Mouse (Mus musculus) midbrain, embryonic 10.5 days (tissue): Measurements from ENCODE around the gene Usp17la. TPM values are rescaled to one million over a fixed set of nuclear protein-coding genes. Genes with fewer than 3 reads are reported as not detected.
"Not testable (repeated sequence)": the region's sequence is repeated elsewhere in the genome, so short reads cannot be mapped to it uniquely, and the experiment has no call there.

Experiments used
- DNase-seq: peaks from one replicate; pipeline ENCODE4 v3.0.0-alpha.2; 2017; ENCODE audit warnings: low spot score
- H3K27ac ChIP-seq: fragments of 300-500 bp; sonication (generic); replicated peaks from 2 replicates; pipeline ENCODE4 v1.5.1; 2016; ENCODE audit warnings: mild to moderate bottlenecking
- H3K27me3 ChIP-seq: fragments of 300-500 bp; sonication (generic); 2 replicates; pipeline ENCODE4 v1.6.1; 2016; ENCODE audit warnings: low read depth, mild to moderate bottlenecking; ENCODE audit not compliant: poor library complexity, severe bottlenecking
- H3K36me3 ChIP-seq: fragments of 300-500 bp; sonication (generic); 2 replicates; pipeline ENCODE4 v1.6.1; 2016; ENCODE audit warnings: mild to moderate bottlenecking, moderate library complexity
- H3K4me1 ChIP-seq: fragments of 300-500 bp; sonication (generic); 2 replicates; pipeline ENCODE4 v1.6.1; 2016
- H3K4me3 ChIP-seq: fragments of 300-500 bp; sonication (generic); 2 replicates; pipeline ENCODE4 v1.5.1; 2016; ENCODE audit warnings: mild to moderate bottlenecking, moderate library complexity
- H3K9me3 ChIP-seq: fragments of 300-500 bp; sonication (generic); replicated peaks from 2 replicates; pipeline ENCODE4 v1.6.1; 2016; ENCODE audit warnings: mild to moderate bottlenecking
- WGBS: fragments of 180-500 bp; shearing (Covaris S2); methylation state at CpG from one replicate; pipeline ENCODE4 v1.1.7; 2016; 5-methylcytosine and 5-hydroxymethylcytosine counted together
- polyA plus RNA-seq: library from polyadenylated mRNA; unstranded; fragments of >200 nt; fragmentation: Nextera tagmentation; extraction: Ambion mirVana; gene quantifications from 2 replicates; pipeline ENCODE4 v1.2.1, GENCODE M21; 2016

The Usp17la gene
- not detected in 2 replicates for polyA plus RNA-seq

DNA sequence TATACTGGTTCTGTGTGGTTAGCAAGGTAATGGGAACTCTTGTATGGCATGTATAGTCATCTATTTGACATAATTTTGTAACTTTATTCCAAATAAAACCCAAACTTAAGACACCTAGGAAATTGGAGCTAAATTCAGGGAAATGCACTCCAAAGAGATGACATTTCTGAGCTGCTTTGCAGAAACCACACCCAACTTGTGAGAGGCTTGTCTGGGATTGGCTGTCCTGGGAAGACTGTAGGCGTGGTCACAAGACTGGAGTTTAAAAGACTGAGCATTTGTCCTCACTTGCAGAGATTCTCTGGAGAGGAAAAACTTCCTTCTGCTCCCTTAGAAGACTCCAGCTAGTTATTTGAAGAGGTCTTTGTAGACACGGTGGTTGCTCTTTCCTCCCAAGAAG is at the start of gene Usp17la:
Gene Usp17la (plus strand): TSS at position 301 of the 400 bp plus-strand sequence.
- H3K27me3 ChIP-seq, H3K4me3 ChIP-seq, H3K36me3 ChIP-seq, H3K4me1 ChIP-seq, H3K27ac ChIP-seq, DNase-seq, H3K9me3 ChIP-seq: not testable (repeated sequence)
- 78% methylated on average over 2 of the region's 2 CpGs for WGBS

DNA sequence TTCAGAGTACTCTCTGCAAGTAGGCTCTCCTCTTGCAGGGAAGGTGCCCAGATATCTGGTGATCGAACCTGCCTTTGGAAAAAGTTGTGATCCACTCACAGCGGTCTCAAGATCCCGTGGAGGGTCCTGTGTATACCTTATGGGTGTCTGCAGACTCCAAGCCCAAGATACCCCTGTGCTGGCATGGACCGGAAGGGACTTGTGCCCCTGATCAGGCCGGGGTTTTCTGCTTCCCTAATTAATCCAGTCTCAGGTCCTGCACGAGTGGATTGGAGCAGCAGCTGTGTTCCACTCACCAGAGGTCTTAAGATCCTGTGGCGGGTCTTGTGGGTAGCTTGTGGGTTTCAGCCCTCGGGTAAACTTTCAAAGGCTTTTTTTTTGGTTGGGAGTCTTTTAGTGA is 46.5 kb upstream of the Usp17la start:
- H3K27me3 ChIP-seq, DNase-seq, H3K9me3 ChIP-seq, H3K4me1 ChIP-seq, H3K27ac ChIP-seq, H3K4me3 ChIP-seq, H3K36me3 ChIP-seq: not testable (repeated sequence)
- 87% methylated on average over 8 of the region's 8 CpGs for WGBS

DNA sequence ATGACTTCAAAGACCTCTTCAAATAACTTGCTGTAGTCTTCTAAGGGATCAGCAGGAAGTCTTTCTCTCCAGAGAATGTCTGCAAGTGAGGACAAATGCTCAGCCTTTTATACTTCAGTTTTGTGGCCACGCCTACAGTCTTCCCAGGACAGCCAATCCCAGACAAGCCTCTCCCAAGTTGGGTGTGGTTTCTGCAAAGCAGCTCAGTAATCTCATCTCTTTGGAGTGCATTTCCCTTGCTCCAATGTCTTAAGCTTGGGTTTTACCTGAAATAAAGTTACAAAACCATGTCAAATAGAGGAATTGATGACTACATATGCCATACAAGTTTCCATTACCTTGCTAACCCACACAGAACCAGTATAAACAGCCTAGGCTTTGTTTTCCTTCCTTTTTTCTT is 14.3 kb upstream of the Usp17la start, which contains the start of gene Usp17lb:
Gene Usp17lb (minus strand): TSS at position 101 of the 400 bp plus-strand sequence.
- H3K36me3 ChIP-seq: no peaks in the 10 kb centered on the region
- no peak within 1 kb of the TSS for H3K4me3 ChIP-seq
- WGBS: 81% methylated on average over 1 of the region's 1 CpGs
- no peak for DNase-seq
- no peaks in the 10 kb centered on the region for H3K9me3 ChIP-seq
- H3K27ac ChIP-seq: no peak within 1 kb of the TSS
- no peaks in the 10 kb centered on the region for H3K27me3 ChIP-seq
- H3K4me1 ChIP-seq: no peaks in the 10 kb centered on the region

DNA sequence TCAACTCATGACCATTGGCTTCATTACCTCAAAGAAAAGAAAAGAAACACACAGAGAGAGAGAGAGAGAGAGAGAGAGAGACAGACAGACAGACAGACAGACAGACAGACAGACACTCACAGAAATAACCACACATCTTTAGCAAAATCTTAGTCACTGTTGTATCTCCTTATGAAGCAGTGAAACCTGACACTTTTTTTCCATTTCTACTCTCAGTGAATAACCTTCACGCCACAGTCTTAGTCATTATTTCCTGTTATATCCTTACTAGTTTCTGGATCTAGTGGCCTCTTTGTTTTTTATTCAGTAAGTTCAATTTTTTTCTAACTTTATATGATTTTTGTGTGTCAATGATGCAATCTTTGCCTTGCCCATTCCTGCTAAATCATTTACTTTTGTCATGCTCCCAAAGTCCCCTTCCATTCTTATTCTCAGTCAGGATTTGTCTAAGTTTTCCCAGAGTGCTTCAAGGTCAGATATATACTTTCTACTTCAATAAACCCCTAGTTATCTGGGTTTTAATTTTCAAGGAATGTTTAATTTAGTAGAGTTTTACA is 13.0 kb upstream of the Usp17la start:
- H3K27me3 ChIP-seq: no peaks in the 10 kb centered on the region
- no peaks in the 10 kb centered on the region for H3K36me3 ChIP-seq
- H3K9me3 ChIP-seq: no peaks in the 10 kb centered on the region
- no peaks in the 10 kb centered on the region for H3K4me1 ChIP-seq
- 80% methylated on average over 1 of the region's 1 CpGs for WGBS
- H3K4me3 ChIP-seq: no peak overlapping the region
- DNase-seq: no peak
- H3K27ac ChIP-seq: no peak overlapping the region

DNA sequence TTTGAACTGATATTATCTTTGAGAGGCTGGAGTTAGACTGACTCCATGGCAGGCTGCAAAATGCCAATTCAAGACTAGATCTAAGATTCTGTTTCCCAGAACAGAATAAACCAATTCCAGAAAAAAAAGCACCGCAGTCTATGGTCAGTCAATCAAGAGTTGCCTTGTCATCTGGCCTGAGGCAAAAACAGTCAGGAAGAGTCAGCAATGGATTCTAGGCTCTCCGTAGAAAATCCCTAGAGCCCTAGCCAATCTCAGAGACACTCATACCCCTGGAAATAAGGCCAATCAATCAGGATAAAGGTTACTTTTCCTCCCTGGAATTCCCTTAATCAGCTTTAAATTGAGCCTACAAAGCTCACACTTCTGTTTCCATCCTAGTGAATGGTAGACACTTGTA is 5.3 kb upstream of the Usp17la start:
- not testable (repeated sequence) for H3K27ac ChIP-seq, H3K9me3 ChIP-seq, H3K4me1 ChIP-seq, DNase-seq, H3K36me3 ChIP-seq, H3K27me3 ChIP-seq, H3K4me3 ChIP-seq
- 65% methylated on average over 2 of the region's 2 CpGs for WGBS

DNA sequence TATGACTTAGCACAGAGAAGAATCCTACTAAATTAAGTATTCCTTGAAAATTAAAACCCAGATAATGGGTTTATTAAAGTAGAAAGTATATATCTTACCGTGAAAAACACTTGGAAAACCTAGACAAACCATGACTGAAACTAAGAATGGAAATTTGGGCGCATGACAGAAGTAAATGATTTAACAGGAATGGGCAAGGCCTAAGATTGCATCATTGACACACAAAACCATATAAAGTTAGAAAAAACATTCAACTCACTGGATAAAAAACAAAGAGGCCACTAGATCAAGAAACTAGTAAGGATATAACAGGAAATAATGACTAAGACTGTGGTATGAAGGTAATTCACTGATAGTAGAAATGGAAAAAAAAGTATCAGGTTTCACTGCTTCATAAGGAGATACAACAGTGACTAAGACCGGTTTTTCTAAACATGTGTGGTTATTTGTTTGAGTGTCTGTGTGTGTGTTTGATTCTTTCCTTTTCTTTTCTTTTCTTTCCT is 1.5 kb upstream of the Usp17la start:
- H3K27me3 ChIP-seq: no peaks in the 10 kb centered on the region
- WGBS: 79% methylated on average over 3 of the region's 3 CpGs
- H3K4me1 ChIP-seq: no peaks in the 10 kb centered on the region
- H3K36me3 ChIP-seq: no peaks in the 10 kb centered on the region
- no peaks in the 10 kb centered on the region; the same call in 1 of the 2 replicates for H3K9me3 ChIP-seq
- H3K4me3 ChIP-seq: no peak overlapping the region
- H3K27ac ChIP-seq: no peak overlapping the region
- DNase-seq: no peak

DNA sequence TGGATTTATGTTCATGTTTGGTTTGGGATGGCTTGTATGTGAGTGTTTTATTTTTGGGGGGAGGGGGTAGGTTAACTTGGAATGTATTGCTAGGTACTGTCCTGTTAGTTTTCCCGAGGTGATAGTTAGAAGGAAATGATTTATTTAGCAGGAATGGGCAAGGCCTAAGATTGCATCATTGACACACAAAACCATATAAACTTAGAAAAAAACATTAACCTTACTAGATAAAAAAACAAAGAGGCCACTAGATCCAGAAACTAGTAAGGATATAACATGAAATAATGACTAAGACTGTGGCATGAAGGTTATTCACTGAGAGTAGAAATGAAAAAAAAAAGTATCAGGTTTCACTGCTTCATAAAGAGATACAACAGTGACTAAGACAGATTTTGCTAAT is 874 bp downstream of the Usp17la start:
- DNase-seq: no peak
- no peak overlapping the region for H3K27ac ChIP-seq
- H3K4me3 ChIP-seq: no peak overlapping the region
- H3K9me3 ChIP-seq: no peaks in the 10 kb centered on the region; the same call in 1 of the 2 replicates
- no peaks in the 10 kb centered on the region for H3K4me1 ChIP-seq
- WGBS: 87% methylated on average over 1 of the region's 1 CpGs
- no peaks in the 10 kb centered on the region for H3K36me3 ChIP-seq
- H3K27me3 ChIP-seq: no peaks in the 10 kb centered on the region

DNA sequence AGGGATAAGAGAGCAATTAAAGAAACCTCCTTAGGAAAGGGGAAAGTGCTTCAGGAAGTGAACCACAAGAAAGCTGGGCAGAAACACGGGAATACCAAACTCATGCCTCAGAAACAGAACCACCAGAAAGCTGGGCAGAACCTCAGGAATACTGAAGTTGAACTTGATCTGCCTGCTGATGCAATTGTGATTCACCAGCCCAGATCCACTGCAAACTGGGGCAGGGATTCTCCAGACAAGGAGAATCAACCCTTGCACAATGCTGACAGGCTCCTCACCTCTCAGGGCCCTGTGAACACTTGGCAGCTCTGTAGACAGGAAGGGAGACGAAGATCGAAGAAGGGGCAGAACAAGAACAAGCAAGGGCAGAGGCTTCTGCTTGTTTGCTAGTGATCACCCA is 4.6 kb downstream of the Usp17la start:
- Histone ChIP-seq H3K27me3 (no peaks in the 10 kb centered on the region), H3K27ac (no peak overlapping the region), H3K36me3 (no peaks in the 10 kb centered on the region), H3K4me3 (no peak overlapping the region), H3K4me1 (no peaks in the 10 kb centered on the region), H3K9me3 (no peaks in the 10 kb centered on the region; the same call in 1 of the 2 replicates)
- WGBS: 83% methylated on average over 3 of the region's 3 CpGs
- DNase-seq: no peak

DNA sequence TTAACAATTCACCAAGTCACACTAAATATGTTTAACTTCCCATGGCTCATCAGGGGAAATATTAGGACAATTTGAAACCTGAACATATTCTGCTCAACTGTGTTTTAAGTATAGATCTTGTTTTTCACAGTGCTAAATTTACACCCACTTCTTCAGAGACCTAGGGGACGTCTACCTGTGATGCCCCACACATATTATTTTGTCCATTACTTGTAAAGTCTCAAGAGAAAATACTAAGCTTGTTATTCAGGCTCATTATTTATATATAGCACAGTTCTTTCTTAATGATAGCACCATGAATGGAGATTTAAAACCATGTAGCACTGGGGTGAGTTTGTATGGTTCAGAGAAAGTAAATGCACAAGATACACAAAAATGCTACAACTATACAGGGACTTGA is 20.9 kb downstream of the Usp17la start, which contains the start of gene Olfr665:
Gene Olfr665 (plus strand): TSS at position 301 of the 400 bp plus-strand sequence.
- Histone ChIP-seq H3K9me3 (no peaks in the 10 kb centered on the region), H3K36me3 (no peaks in the 10 kb centered on the region), H3K4me3 (no peak within 1 kb of the TSS), H3K27me3 (no peaks in the 10 kb centered on the region), H3K4me1 (no peaks in the 10 kb centered on the region), H3K27ac (no peak within 1 kb of the TSS)
- DNase-seq: no peak
- 70% methylated on average over 1 of the region's 1 CpGs for WGBS

DNA sequence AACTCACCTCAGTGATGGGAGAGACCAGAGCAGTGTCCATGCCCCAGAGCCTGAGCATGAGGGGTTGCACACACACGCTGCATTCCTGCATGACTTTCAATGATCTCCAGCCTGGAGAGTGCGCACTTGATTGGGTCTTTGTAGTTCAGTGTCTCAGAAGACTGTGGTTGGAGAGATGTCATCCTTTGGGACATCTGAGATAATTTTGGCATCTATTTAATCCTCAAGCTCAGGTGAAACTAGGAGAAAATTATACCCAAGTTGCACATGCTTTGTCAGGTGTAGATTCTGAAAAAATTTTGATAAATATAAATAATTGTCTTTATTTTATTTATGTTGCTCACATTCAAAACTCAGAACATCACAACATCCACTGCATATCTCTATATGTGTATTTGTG is 39.0 kb downstream of the Usp17la start, which contains the start of gene Olfr666:
Gene Olfr666 (minus strand): TSS at position 101 of the 400 bp plus-strand sequence.
- no peak for DNase-seq
- H3K4me1 ChIP-seq: no peaks in the 10 kb centered on the region
- no peaks in the 10 kb centered on the region for H3K36me3 ChIP-seq
- H3K27ac ChIP-seq: no peak within 1 kb of the TSS
- H3K9me3 ChIP-seq: no peaks in the 10 kb centered on the region
- H3K27me3 ChIP-seq: no peaks in the 10 kb centered on the region
- WGBS: 92% methylated on average over 2 of the region's 2 CpGs
- no peak within 1 kb of the TSS for H3K4me3 ChIP-seq

Other genes starting within 250 kb of the Usp17la start
- not detected in 2 replicates for gene Olfr656, start 243.1 kb upstream of the Usp17la start, polyA plus RNA-seq
- gene Olfr657, start 232.2 kb upstream of the Usp17la start, polyA plus RNA-seq: not detected in 2 replicates
- not detected in 2 replicates for gene Olfr658, start 209.7 kb upstream of the Usp17la start, polyA plus RNA-seq
- not detected in 2 replicates for gene Olfr659, start 190.3 kb upstream of the Usp17la start, polyA plus RNA-seq
- not detected in 2 replicates for gene Olfr661, start 170.5 kb upstream of the Usp17la start, polyA plus RNA-seq
- not detected in 2 replicates for gene Usp17le, start 79.5 kb upstream of the Usp17la start, polyA plus RNA-seq
- not detected in 2 replicates for gene Usp17lb, start 14.4 kb upstream of the Usp17la start, polyA plus RNA-seq
- gene Olfr665, start 21.0 kb downstream of the Usp17la start, polyA plus RNA-seq: not detected in 2 replicates
- gene Olfr666, start 38.9 kb downstream of the Usp17la start, polyA plus RNA-seq: not detected in 2 replicates
- gene Olfr667, start 64.5 kb downstream of the Usp17la start, polyA plus RNA-seq: not detected in 2 replicates
- not detected in 2 replicates for gene Olfr668, start 71.0 kb downstream of the Usp17la start, polyA plus RNA-seq
- gene Olfr669, start 77.2 kb downstream of the Usp17la start, polyA plus RNA-seq: not detected in 2 replicates
- gene Olfr670, start 105.6 kb downstream of the Usp17la start, polyA plus RNA-seq: not detected in 2 replicates
- not detected in 2 replicates for gene Olfr671, start 122.1 kb downstream of the Usp17la start, polyA plus RNA-seq
- gene Olfr672, start 145.0 kb downstream of the Usp17la start, polyA plus RNA-seq: not detected in 2 replicates
- not detected in 2 replicates for gene Olfr675, start 171.5 kb downstream of the Usp17la start, polyA plus RNA-seq
- not detected in 2 replicates for gene Olfr676, start 175.7 kb downstream of the Usp17la start, polyA plus RNA-seq
- gene Olfr677, start 194.4 kb downstream of the Usp17la start, polyA plus RNA-seq: not detected in 2 replicates
- not detected in 2 replicates for gene Olfr678, start 207.5 kb downstream of the Usp17la start, polyA plus RNA-seq
- not detected in 2 replicates for gene Olfr679, start 224.2 kb downstream of the Usp17la start, polyA plus RNA-seq
- gene Olfr680-ps1, start 235.8 kb downstream of the Usp17la start, polyA plus RNA-seq: not detected in 2 replicates